Mouse (Mus musculus) lung, embryonic 15.5 days (tissue): ENCODE measurements at regions not wholly inside any gene's neighbourhood (a gene's known extent, or its start where the extent isn't known, plus 50 kb on each side); places are given as distances from the start of the nearest gene placed in this dataset.

Experiments
- ATAC-seq: fragments of 200-750 bp; cut with Nextera tagmentation; 2 replicates; pipeline ENCODE4 v1.8.0; 2017; ENCODE audit warnings: moderate number of reproducible peaks, borderline replicate concordance; ENCODE audit not compliant: low FRiP score, low TSS enrichment; ENCODE audit errors: extremely low read depth
- H3K27ac ChIP-seq: fragments of 300-500 bp; sonication (generic); 2 replicates; pipeline ENCODE4 v1.5.1; 2015; ENCODE audit warnings: moderate library complexity, mild to moderate bottlenecking, inconsistent platforms
- H3K27me3 ChIP-seq: fragments of 300-500 bp; sonication (generic); 2 replicates; pipeline ENCODE4 v1.6.1; 2015; ENCODE audit warnings: inconsistent platforms
- H3K36me3 ChIP-seq: fragments of 300-500 bp; sonication (generic); 2 replicates; pipeline ENCODE4 v1.6.1; 2015; ENCODE audit warnings: inconsistent platforms
- H3K4me1 ChIP-seq: fragments of 300-500 bp; sonication (generic); 2 replicates; pipeline ENCODE4 v1.6.1; 2015; ENCODE audit warnings: inconsistent platforms
- H3K4me2 ChIP-seq: fragments of 300-500 bp; sonication (generic); 2 replicates; pipeline ENCODE4 v1.6.1; 2015; ENCODE audit warnings: inconsistent platforms, mild to moderate bottlenecking, moderate library complexity
- H3K4me3 ChIP-seq: fragments of 300-500 bp; sonication (generic); 2 replicates; pipeline ENCODE4 v1.5.1; 2015; ENCODE audit warnings: mild to moderate bottlenecking, inconsistent platforms
- H3K9ac ChIP-seq: fragments of 300-500 bp; sonication (generic); 2 replicates; pipeline ENCODE4 v1.6.1; 2015; ENCODE audit warnings: inconsistent platforms
- H3K9me3 ChIP-seq: fragments of 300-500 bp; sonication (generic); 2 replicates; pipeline ENCODE4 v1.6.1; 2016; ENCODE audit warnings: inconsistent platforms
- WGBS: fragments of 180-500 bp; shearing (Covaris S2); methylation state at CpG from one replicate; pipeline ENCODE4 v1.1.7; 2015; 5-methylcytosine and 5-hydroxymethylcytosine counted together

DNA sequence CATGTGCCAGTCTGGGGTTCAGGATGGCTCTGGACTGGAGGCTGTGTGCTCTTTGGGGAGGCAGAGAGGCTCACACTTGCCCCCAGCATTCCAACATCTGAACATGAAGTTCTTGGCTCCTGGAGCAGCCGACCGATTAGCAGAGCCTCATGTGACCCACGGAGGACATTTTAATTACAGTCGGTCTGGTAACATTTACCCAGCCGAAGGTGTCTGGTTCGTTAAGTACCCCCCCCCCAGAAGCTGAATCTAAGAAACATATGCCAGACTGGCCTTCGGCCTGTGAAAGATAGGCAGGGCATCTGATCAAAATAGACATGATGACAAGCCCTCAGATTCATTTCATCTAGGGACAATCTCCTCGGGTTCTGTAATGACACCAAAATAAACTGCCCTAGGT, 140.4 kb upstream of the Sgk1 start:
- no peak for ATAC-seq
- Histone ChIP-seq H3K9me3 (no peaks in the 10 kb centered on the region), H3K27me3 (no peaks in the 10 kb centered on the region), H3K27ac (no peak overlapping the region), H3K4me2 (no peak overlapping the region), H3K4me3 (no peak overlapping the region), H3K4me1 (no peaks in the 10 kb centered on the region), H3K9ac (no peak overlapping the region), H3K36me3 (no peaks in the 10 kb centered on the region)
- 68% methylated on average over 8 of the region's 8 CpGs for WGBS

DNA sequence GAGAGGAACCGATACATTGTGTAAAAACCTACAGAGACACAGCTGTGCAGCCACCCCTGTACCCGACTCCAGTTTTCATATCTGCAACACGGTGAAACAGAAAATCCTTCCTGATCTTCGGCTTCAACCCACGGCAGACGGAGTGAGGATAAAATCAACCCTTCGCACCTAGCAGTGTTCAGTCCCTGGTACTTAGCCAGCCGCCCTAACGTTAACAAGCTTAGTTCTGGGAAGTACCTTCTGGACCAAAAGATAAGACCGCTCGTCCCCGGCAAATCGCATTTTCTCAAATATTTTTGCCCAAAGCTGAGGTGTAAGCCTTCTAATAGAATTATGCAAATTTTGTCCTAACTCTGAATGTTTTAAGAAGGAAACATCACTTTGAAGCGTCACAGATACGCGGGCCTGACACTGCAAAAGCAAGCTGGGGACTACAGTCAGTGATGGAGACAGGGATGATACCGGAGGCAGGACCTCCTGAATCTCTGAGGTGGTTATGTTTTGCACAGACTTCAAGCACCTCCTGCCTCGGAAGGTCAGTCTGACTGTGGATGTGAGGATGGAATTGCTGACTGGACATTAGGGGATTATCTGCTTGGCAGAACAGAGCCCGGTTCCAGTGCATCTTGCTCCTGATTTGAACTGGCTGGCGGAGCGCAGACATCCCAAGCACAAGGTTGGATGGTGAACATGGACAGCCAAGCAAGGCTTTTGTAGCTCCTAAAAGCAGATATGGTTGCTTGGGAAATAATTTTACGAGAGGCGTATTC, 139.8 kb upstream of the Sgk1 start:
- Histone ChIP-seq H3K36me3 (no peaks in the 10 kb centered on the region), H3K27ac (no peak overlapping the region), H3K27me3 (no peaks in the 10 kb centered on the region), H3K9me3 (no peaks in the 10 kb centered on the region), H3K9ac (no peak overlapping the region), H3K4me1 (no peaks in the 10 kb centered on the region), H3K4me2 (no peak overlapping the region), H3K4me3 (no peak overlapping the region)
- 84% methylated on average over 23 of the region's 23 CpGs for WGBS
- ATAC-seq, result no peak

DNA sequence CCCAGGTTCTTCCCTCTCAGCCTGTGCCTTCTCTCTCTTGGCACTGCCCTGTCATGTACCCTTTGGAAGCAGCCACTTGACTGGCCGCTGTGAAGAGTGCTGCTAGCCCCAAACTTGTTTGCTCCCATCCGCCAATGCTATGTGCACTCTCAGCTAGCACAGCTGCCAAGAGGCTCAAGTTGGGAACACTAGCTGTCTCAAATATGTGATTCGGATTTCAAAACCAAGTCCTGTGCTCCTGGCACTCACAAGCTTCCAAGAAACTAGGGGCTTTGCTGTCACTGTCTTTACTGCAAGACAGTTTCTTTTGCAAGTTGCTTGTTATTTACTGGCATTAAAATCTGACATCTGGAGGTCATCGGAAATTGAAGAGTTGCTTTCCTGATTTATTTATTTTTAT, 138.6 kb upstream of the Sgk1 start:
- H3K36me3 ChIP-seq, result no peaks in the 10 kb centered on the region
- no peaks in the 10 kb centered on the region for H3K4me1 ChIP-seq
- H3K9ac ChIP-seq, result no peak overlapping the region
- H3K9me3 ChIP-seq, result no peaks in the 10 kb centered on the region
- H3K27me3 ChIP-seq, result no peaks in the 10 kb centered on the region
- WGBS, result 53% methylated on average over 4 of the region's 4 CpGs
- H3K27ac ChIP-seq, result no peak overlapping the region
- ATAC-seq, result no peak
- no peak overlapping the region for H3K4me2 ChIP-seq
- H3K4me3 ChIP-seq, result no peak overlapping the region

DNA sequence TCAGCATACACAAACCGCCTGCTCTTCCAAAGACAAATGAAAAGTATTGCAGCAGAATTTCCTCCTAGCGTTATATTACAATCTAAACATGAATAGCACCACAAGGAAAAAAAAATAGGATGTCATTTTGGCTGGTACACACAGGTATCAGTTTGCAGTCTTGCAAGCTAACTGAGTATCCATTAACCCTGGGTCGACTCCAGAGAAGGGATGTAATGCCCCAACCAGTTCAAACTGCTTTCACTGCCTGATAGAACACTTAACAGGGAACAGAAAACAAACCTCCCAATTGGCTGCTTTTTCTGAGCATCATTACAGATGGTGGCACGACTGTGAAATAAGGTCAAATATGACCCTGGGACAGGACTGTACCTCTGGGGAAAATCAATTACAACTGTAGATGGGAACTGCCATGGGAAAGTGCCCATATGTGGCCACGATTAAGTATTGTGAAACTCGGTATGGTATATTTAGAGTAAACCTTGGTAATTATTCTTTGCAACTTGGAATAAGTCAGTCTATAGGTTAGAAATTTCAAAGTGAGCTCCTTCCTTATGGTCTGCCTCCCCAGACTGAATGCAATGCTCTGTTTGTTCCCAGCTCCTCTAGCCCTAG, 137.5 kb upstream of the Sgk1 start:
- 68% methylated on average over 6 of the region's 6 CpGs for WGBS
- Histone ChIP-seq H3K4me2 (no peak overlapping the region), H3K9me3 (no peaks in the 10 kb centered on the region), H3K4me1 (no peaks in the 10 kb centered on the region), H3K27me3 (no peaks in the 10 kb centered on the region), H3K9ac (no peak overlapping the region), H3K27ac (no peak overlapping the region), H3K4me3 (no peak overlapping the region), H3K36me3 (no peaks in the 10 kb centered on the region)
- ATAC-seq, result no peak

DNA sequence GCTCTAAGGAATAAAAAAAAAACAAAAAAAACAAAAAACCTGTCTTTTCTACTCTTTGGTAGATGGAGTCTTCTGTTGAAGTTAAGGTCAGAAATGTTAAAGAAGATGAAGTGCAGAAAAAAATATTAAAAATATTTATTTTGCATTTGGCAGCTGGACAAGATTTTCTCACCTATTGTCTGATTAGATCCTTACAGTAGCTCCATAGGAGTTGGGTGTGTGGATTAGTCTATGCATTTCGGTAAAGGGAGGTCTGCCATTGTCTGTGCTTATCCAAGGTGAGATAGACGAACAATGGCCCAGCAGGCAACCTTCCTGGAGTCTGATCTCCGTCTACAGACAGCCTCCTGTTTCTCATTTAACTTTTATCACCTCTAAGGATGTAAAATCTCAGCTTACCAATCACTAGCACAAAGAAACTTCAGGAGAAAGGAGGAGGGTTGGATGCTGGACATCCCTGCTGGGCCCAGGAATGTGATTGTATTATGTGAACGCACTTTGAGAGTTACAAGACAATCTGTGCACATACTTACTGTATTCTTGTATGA, 136.0 kb upstream of the Sgk1 start:
- ATAC-seq, result no peak
- whole genome bisulfite sequencing, result 39% methylated on average over 4 of the region's 4 CpGs

DNA sequence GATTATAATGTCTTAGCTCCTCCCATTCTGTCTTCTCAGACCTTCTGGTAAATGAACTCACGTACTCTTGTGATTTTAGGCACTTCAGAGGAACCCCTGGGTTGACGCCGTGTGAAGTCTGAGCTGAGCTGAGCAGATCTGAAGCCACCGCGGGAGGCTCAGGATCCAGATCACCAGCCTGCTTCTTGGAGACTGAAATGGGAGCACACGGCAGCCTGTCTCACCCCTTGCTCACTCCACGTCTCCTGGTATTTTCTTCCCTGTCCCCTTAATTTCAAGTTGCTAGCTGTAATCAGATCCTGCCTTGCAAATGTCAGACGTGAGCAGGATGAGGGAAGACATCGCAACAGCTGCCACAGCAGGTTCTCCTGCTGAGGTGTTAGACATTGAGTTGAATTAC, 135.3 kb upstream of the Sgk1 start:
- Histone ChIP-seq H3K4me2 (no peak overlapping the region), H3K27me3 (no peaks in the 10 kb centered on the region), H3K27ac (no peak overlapping the region), H3K9me3 (no peaks in the 10 kb centered on the region), H3K4me3 (no peak overlapping the region), H3K36me3 (no peaks in the 10 kb centered on the region), H3K9ac (no peak overlapping the region), H3K4me1 (no peaks in the 10 kb centered on the region)
- WGBS, result 23% methylated on average over 9 of the region's 9 CpGs
- ATAC-seq, result no peak

More for the DNA sequence above, 136.0 kb upstream of the Sgk1 start:
- H3K9ac ChIP-seq, result no peak overlapping the region
- no peaks in the 10 kb centered on the region for H3K27me3 ChIP-seq
- no peaks in the 10 kb centered on the region for H3K36me3 ChIP-seq
- no peaks in the 10 kb centered on the region for H3K4me1 ChIP-seq
- no peak overlapping the region for H3K4me2 ChIP-seq
- no peaks in the 10 kb centered on the region for H3K9me3 ChIP-seq
- no peak overlapping the region for H3K4me3 ChIP-seq
- no peak overlapping the region for H3K27ac ChIP-seq

DNA sequence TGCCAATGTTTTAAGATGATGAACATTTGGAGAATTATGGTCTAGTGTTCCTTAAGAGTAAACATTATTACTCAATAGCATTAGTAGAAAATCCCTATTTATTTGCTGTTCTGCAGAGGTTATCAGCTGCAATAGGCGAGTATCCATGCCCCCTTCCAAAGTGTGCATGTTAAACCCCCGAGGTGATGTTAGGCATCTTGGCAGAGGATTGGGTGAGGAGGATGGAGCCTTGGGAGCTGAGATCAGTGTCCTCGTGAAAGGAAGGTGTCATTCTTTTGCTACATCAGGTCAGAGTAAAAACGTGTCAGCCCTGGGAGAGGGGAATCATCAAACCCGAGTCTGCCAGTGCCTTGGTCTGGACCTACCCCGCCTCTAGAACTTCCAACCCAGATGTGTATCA, 130.7 kb upstream of the Sgk1 start:
- no peak for ATAC-seq
- 64% methylated on average over 6 of the region's 6 CpGs for WGBS
- Histone ChIP-seq H3K36me3 (no peaks in the 10 kb centered on the region), H3K9ac (no peak overlapping the region), H3K4me1 (no peaks in the 10 kb centered on the region), H3K9me3 (no peaks in the 10 kb centered on the region), H3K27ac (no peak overlapping the region), H3K4me2 (no peak overlapping the region), H3K4me3 (no peak overlapping the region), H3K27me3 (no peaks in the 10 kb centered on the region)

DNA sequence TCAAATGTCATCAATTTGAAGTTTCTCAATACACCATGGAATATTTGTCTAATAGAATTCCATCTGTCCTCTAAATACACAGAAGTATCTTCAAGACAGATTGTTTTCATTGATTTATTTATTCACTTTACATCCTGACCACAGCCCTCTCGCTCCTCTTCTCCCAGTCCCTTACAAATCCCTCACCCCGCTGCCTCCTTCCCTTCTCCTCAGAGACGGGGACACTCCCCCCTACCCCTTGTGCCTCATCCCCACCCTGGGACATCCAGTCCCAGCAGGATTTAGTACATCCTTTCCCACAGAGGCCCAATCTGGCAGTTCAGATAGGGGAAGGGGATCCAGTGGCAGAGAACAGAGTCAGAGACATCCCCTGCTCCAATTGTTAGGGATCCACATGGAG, 129.6 kb upstream of the Sgk1 start:
- 52% methylated on average over 3 of the region's 3 CpGs for WGBS
- no peaks in the 10 kb centered on the region for H3K36me3 ChIP-seq
- no peak overlapping the region for H3K4me3 ChIP-seq
- no peak overlapping the region for H3K4me2 ChIP-seq
- ATAC-seq, result no peak
- no peaks in the 10 kb centered on the region for H3K27me3 ChIP-seq
- H3K4me1 ChIP-seq, result no peaks in the 10 kb centered on the region
- no peak overlapping the region for H3K9ac ChIP-seq
- H3K9me3 ChIP-seq, result no peaks in the 10 kb centered on the region
- H3K27ac ChIP-seq, result no peak overlapping the region

DNA sequence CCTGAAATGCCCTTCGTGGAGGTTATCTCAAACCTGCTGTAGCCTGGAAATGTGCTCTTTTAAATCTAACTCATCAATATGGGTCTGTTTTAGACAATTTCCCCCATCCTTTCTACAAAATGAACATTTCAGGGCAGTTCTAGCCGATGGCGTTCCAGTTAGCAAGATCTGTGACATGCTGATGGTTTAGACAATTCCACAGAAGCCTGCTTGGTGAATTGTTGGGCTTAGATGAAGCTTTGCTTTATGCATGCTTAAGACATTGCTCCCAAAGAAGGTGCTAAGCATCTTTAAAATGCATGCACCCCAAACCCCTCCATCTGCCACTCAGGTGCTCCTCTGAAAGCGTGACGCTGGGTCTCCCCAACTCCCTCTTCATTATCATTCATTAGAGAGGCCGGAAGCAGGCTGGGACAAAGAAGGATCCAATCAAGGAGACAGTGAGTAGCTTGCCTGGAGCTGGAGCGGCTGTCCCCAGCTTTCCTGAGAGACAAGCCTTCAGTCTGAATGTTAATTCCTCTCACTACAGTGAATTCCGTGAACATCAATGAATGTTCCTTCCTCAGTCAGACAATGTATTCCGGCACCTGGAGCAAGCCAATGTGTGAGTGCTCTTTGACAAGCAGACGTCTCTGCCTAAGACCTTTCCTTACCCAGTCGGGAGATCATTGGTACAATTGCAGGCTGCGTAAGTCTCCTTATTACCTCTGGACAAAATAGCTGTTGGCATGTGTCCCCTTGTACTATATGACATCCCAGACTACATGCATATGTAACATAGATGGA, 127.0 kb upstream of the Sgk1 start:
- WGBS, result 74% methylated on average over 12 of the region's 12 CpGs
- no peak for ATAC-seq
- no peak overlapping the region for H3K27ac ChIP-seq
- no peak overlapping the region for H3K4me2 ChIP-seq
- no peaks in the 10 kb centered on the region for H3K4me1 ChIP-seq
- no peak overlapping the region for H3K4me3 ChIP-seq
- no peak overlapping the region for H3K9ac ChIP-seq
- no peaks in the 10 kb centered on the region for H3K9me3 ChIP-seq
- H3K27me3 ChIP-seq, result no peaks in the 10 kb centered on the region
- no peaks in the 10 kb centered on the region for H3K36me3 ChIP-seq

DNA sequence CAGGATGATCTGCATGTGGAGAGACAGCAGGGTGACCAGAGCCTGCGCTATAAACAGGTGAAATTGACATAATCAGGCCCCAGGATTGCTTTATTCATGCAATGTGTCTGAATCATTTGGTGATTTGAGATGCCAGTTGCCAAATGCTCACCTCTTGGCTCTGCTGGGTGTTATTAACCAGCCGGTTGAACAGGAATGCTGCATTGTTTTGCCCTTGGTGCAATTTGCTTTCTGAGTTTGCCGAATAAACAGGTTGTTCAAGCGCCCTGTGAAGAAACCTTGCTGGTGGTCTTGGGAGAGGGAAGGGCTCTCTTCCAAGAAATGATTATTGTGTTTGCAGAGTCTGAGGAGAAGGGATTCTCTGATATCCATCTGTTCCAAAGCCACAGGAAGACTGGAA, 126.3 kb upstream of the Sgk1 start:
- Histone ChIP-seq H3K4me1 (no peaks in the 10 kb centered on the region), H3K9ac (no peak overlapping the region), H3K4me3 (no peak overlapping the region), H3K27me3 (no peaks in the 10 kb centered on the region), H3K27ac (no peak overlapping the region), H3K36me3 (no peaks in the 10 kb centered on the region), H3K4me2 (no peak overlapping the region), H3K9me3 (no peaks in the 10 kb centered on the region)
- no peak for ATAC-seq
- 82% methylated on average over 4 of the region's 4 CpGs for WGBS

DNA sequence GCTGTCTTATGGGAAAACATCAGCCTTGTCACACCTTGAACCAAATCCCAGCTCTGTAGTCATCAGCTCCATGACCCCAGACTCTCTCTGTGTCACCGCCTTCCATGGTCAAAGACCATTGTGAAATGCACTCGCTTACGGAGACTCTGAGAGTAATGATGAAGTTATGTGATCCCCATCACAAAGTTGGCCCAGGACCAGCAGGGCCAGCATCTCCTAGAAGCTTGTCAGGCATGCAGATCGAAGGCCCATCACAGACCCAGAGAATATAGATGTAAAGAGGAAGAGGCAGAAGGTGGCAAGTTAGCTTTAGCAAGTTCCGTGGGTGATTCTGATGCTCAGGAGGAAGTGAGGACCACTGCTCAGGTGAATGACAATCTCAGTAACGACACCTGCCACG, 125.2 kb upstream of the Sgk1 start:
- no peak overlapping the region for H3K27ac ChIP-seq
- no peak overlapping the region for H3K4me2 ChIP-seq
- no peaks in the 10 kb centered on the region for H3K9me3 ChIP-seq
- WGBS, result 81% methylated on average over 7 of the region's 7 CpGs
- H3K4me1 ChIP-seq, result no peaks in the 10 kb centered on the region
- H3K27me3 ChIP-seq, result no peaks in the 10 kb centered on the region
- H3K9ac ChIP-seq, result no peak overlapping the region
- ATAC-seq, result no peak
- no peak overlapping the region for H3K4me3 ChIP-seq
- H3K36me3 ChIP-seq, result no peaks in the 10 kb centered on the region

DNA sequence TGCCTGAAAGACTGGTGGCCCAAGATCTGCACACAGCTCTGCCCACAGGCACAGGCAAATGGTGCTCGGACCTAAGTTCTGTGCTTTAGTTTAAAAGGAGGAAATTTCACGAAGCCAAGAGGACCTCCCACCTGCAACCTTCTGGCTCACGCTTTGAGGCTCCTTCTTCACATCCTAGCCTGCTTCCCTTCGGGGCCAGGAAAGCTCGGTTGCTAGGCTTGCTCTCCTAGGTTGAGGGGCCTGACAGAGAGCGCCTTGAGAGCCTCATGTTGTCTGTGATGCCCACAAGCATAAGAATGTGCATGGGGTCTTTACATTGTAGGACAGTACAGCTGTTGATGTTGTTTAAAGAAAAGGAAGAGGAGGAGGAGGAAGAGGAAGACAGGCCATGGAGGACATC, 123.9 kb upstream of the Sgk1 start:
- Histone ChIP-seq H3K27me3 (no peaks in the 10 kb centered on the region), H3K9me3 (no peaks in the 10 kb centered on the region), H3K36me3 (no peaks in the 10 kb centered on the region), H3K4me1 (no peaks in the 10 kb centered on the region), H3K4me2 (no peak overlapping the region), H3K4me3 (no peak overlapping the region), H3K9ac (no peak overlapping the region), H3K27ac (no peak overlapping the region)
- 74% methylated on average over 6 of the region's 6 CpGs for WGBS
- ATAC-seq, result no peak
